18 mouse cellular contexts compared by ENCODE assay signal in the genomic region with DNA sequence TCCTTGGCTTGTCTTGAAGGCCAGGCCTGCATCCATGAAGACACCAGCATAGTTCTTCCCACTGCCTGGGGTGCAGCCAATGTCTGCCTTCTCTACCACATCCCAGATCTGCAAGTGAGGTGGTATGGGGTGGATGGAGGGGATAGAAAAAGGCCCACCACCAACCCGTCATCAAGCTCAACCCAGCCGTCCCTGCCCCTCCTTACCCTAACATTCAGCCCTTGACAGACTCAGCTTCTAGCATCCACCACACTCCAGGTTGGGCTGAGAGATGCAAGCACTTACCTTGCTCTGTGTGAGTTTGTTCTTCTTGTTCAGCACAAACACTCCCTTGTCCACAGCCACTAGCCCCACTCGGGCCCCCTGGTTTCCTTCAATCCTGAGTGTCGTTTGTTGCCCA. TPM values are rescaled to one million over a fixed set of nuclear protein-coding genes. Genes with fewer than 3 reads are reported as not detected.
"Had no signal": no experiment of that assay in that cellular context is flagged by ENCODE, and none has a peak within 500 bp of the region (broad histone marks: within the 10 kb centered on the region; RNA-seq: fewer than 3 reads in every experiment).

No protein-coding gene starts in this region.

- H3K9ac ChIP-seq: kidney, embryonic 15.5 days; limb, embryonic 12.5 days; limb, embryonic 15.5 days; liver, embryonic 15.5 days had no signal

- DNase-seq: kidney, adult 2 months; kidney, postnatal 14 days; kidney, postnatal 4 days; left cerebral cortex, postnatal 4 days; lung, adult 2 months; lung, postnatal 14 days; midbrain, embryonic 14.5 days had no signal

- H3K27ac ChIP-seq: kidney, embryonic 15.5 days; limb, embryonic 12.5 days; limb, embryonic 15.5 days; liver, embryonic 15.5 days had no signal

- H3K27me3 ChIP-seq: liver, embryonic 15.5 days had no signal

- H3K9me3 ChIP-seq: kidney, embryonic 15.5 days; limb, embryonic 12.5 days; limb, embryonic 15.5 days; liver, embryonic 15.5 days had no signal

- H3K36me3 ChIP-seq: kidney, embryonic 15.5 days; limb, embryonic 12.5 days; limb, embryonic 15.5 days had no signal

- H3K4me1 ChIP-seq: limb, embryonic 12.5 days; limb, embryonic 15.5 days had no signal

- H3K4me3 ChIP-seq: kidney, embryonic 15.5 days; limb, embryonic 12.5 days; limb, embryonic 15.5 days; liver, embryonic 15.5 days had no signal

- H3K4me2 ChIP-seq: kidney, embryonic 15.5 days; limb, embryonic 12.5 days; limb, embryonic 15.5 days; liver, embryonic 11.5 days; liver, embryonic 15.5 days; midbrain, embryonic 11.5 days had no signal

- ATAC-seq: intestine, postnatal 0 days had no signal

RNA-seq across cellular contexts. Expression of a gene that starts 27.9 kb away (rescaled TPM):
- polyA plus RNA-seq: intestine, embryonic 14.5 days; midbrain, embryonic 14.5 days; midbrain, postnatal 0 days; neural tube, embryonic 14.5 days; testis, adult 2 months had no signal
